Mouse (Mus musculus) MEL (cell line): Measurements from ENCODE around the gene Filip1l.

ENCODE experiments used
- CHD2 ChIP-seq: IDR thresholded peaks from 2 replicates; pipeline ENCODE4 v1.6.1; 2011; ENCODE audit warnings: low read length, improper control_type of control experiment
- CTCF ChIP-seq, 3 experiments: IDR thresholded peaks in 2 of 3; conservative IDR thresholded peaks in 1 of 3; 2 replicates each; pipeline ENCODE4 v1.5.1; 2011 to 2012; ENCODE audit warnings: low read length in 3 of 3, low read depth in 2 of 3, mild to moderate bottlenecking in 2 of 3, improper control_type of control experiment in 1 of 3, inconsistent platforms in 1 of 3, mixed read lengths in 1 of 3, moderate library complexity in 1 of 3; ENCODE audit not compliant: control insufficient read depth in 1 of 3, insufficient read depth in 1 of 3, poor library complexity in 1 of 3, severe bottlenecking in 1 of 3
- EP300 ChIP-seq, 2 experiments: IDR thresholded peaks; 2 replicates each; pipeline ENCODE4 v1.6.1; 2011; ENCODE audit warnings: improper control_type of control experiment in 2 of 2, low read length in 2 of 2, low read depth in 1 of 2, mild to moderate bottlenecking in 1 of 2
- GATA1 ChIP-seq: IDR thresholded peaks from 2 replicates; pipeline ENCODE4 v1.6.1; 2011; ENCODE audit warnings: low read depth, low read length, improper control_type of control experiment
- MAZ ChIP-seq: IDR thresholded peaks from 2 replicates; pipeline ENCODE4 v1.6.1; 2012; ENCODE audit warnings: low read depth, mild to moderate bottlenecking, inconsistent platforms, low read length, improper control_type of control experiment
- MEF2A ChIP-seq: IDR thresholded peaks from 2 replicates; pipeline ENCODE4 v1.6.1; 2014; ENCODE audit warnings: low read depth, mild to moderate bottlenecking, inconsistent platforms, low read length, improper control_type of control experiment; ENCODE audit not compliant: poor library complexity, insufficient replicate concordance, severe bottlenecking; ENCODE audit errors: extremely low read depth
- POLR2A ChIP-seq, 2 experiments: IDR thresholded peaks; 2 replicates each; pipeline ENCODE4 v1.6.1; 2011 to 2012; ENCODE audit warnings: low read length in 2 of 2, mild to moderate bottlenecking in 2 of 2, control low read depth in 1 of 2, improper control_type of control experiment in 1 of 2, low read depth in 1 of 2, moderate library complexity in 1 of 2; ENCODE audit not compliant: control insufficient read depth in 1 of 2, insufficient read depth in 1 of 2, poor library complexity in 1 of 2
- POLR2AphosphoS2 ChIP-seq: IDR thresholded peaks from 2 replicates; pipeline ENCODE4 v1.6.1; 2011; ENCODE audit warnings: low read length, improper control_type of control experiment
- RCOR1 ChIP-seq: IDR thresholded peaks from 2 replicates; pipeline ENCODE4 v1.6.1; 2012; ENCODE audit warnings: low read depth, mild to moderate bottlenecking, inconsistent platforms, low read length, improper control_type of control experiment
- TAL1 ChIP-seq: IDR thresholded peaks from 2 replicates; pipeline ENCODE4 v1.6.1; 2012; ENCODE audit warnings: mild to moderate bottlenecking, inconsistent platforms, low read length, moderate library complexity, mixed read lengths
- TCF12 ChIP-seq: IDR thresholded peaks from 2 replicates; pipeline ENCODE4 v1.6.1; 2014; ENCODE audit warnings: low read depth, mild to moderate bottlenecking, inconsistent platforms, low read length, improper control_type of control experiment, moderate library complexity
- ZC3H11A ChIP-seq: IDR thresholded peaks from 2 replicates; pipeline ENCODE4 v1.6.1; 2012; ENCODE audit warnings: low read depth, mild to moderate bottlenecking, inconsistent platforms, low read length, improper control_type of control experiment
- ZKSCAN1 ChIP-seq: IDR thresholded peaks from 2 replicates; pipeline ENCODE4 v1.6.1; 2012; ENCODE audit warnings: low read depth, mild to moderate bottlenecking, inconsistent platforms, low read length, improper control_type of control experiment, moderate library complexity
- ZNF384 ChIP-seq: IDR thresholded peaks from 2 replicates; pipeline ENCODE4 v1.6.1; 2012; ENCODE audit warnings: low read depth, mild to moderate bottlenecking, inconsistent platforms, low read length, improper control_type of control experiment

DNA sequence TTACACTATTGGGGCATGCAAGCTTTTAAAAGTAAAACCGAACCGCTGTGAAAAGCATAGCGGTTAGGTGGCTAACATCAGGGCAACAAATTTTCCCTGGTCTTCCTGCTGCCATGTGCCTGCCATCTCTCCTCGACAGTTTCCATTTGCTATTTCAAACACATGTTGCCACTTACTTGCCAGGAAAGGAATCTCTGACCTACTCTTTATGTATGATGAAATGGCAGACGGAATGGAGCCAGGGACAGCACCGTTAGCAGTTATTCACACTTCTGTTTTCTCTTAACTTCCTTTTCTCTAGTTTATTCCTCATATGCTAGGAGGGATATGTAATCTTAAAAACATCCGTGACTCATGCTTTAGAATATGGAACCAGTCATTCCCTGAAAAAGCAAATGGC lies 183.6 kb downstream of the Filip1l start:
- TF ChIP-seq CTCF (IDR thresholded peaks at IDR 0.05 in 2 of 3, conservative IDR thresholded peaks at IDR 0.05 in 1 of 3; ENCODE audit: control insufficient read depth in 1 of 3, insufficient read depth in 1 of 3, low read depth in 2 of 3, low read length in 3 of 3, poor library complexity in 1 of 3, severe bottlenecking in 1 of 3) (no peak), CHD2 (no peak), POLR2A (IDR thresholded peaks at IDR 0.05; ENCODE audit: control insufficient read depth in 1 of 2, insufficient read depth in 1 of 2, low read depth in 1 of 2, low read length in 2 of 2, poor library complexity in 1 of 2) (no peak), ZC3H11A (no peak), ZKSCAN1 (no peak), MAZ (no peak), GATA1 (no peak), POLR2AphosphoS2 (no peak), TCF12 (no peak), ZNF384 (no peak), TAL1 (no peak), MEF2A (no peak), RCOR1 (no peak), EP300 (IDR thresholded peaks at IDR 0.05; ENCODE audit: low read depth in 1 of 2, low read length in 2 of 2) (no peak)
